Mouse (Mus musculus): ENCODE data around the gene Map1a.

GRCm38 (mm10) chr2:121358381-121358780 lies 69.0 kb downstream of the Map1a start:
- TF ChIP-seq CTCF (IDR thresholded peaks at IDR 0.05; ENCODE audit: extremely low read depth, insufficient read length, insufficient replicate concordance, low read depth, low read length) (no peak), POLR2A (IDR thresholded peaks at IDR 0.05; ENCODE audit: low read depth, low read length) (no peak; the same call in 1 of the 2 replicates)

All from small intestine, adult 2 months (tissue).